Mouse (Mus musculus) olfactory bulb, adult 2 months (tissue): ENCODE results near the gene Scyl1.

Source experiments
- CTCF ChIP-seq: fragments of 200-500 bp; IDR thresholded peaks from 2 replicates; pipeline ENCODE4 v1.5.1; 2012; ENCODE audit warnings: low read depth, mild to moderate bottlenecking, low read length, moderate library complexity; ENCODE audit not compliant: insufficient read depth
- POLR2A ChIP-seq: fragments of 200-500 bp; IDR thresholded peaks from 2 replicates; pipeline ENCODE4 v1.6.1; 2012; ENCODE audit warnings: mild to moderate bottlenecking, low read depth, low read length, moderate library complexity; ENCODE audit not compliant: insufficient read depth

- TF ChIP-seq POLR2A (no peak), CTCF (no peak)
Measured at GRCm38 (mm10) chr19:5794771-5795576, 23.8 kb upstream of the Scyl1 start.
